9 mouse cellular contexts compared by ENCODE assay signal in genomic region chr14:103899111-103899814, GRCm38 (mm10). TPM values are rescaled to one million over a fixed set of nuclear protein-coding genes. Genes with fewer than 3 reads are reported as not detected.
DNase-seq lines count a peak whose midpoint lies in the region; ATAC-seq lines count a peak whose summit lies in the region.
"Had no signal": no experiment of that assay in that cellular context is flagged by ENCODE, and none has a peak within 500 bp of the region (broad histone marks: within the 10 kb centered on the region; RNA-seq: fewer than 3 reads in every experiment).

No protein-coding gene starts in this region.

- peak; percentile 81 for ATAC-seq in intestine, embryonic 14.5 days (replicated peaks; ENCODE audit: low FRiP score, low TSS enrichment, low read depth)
- peak; percentile 97 for ATAC-seq in midbrain, embryonic 11.5 days (ENCODE audit: low FRiP score)
- ATAC-seq in activated CD4-positive, CD25-positive, alpha-beta regulatory T cell, adult 4 months = no peak
- ATAC-seq in inflammation-experienced regulatory T-cells, adult 6 months = no peak
- ATAC-seq: Patski had no signal

- 3% methylated on average over 22 of the region's 22 CpGs for WGBS in intestine, embryonic 14.5 days
- 6% methylated on average over 22 of the region's 22 CpGs for WGBS in midbrain, embryonic 11.5 days

- H3K4me1 ChIP-seq in intestine, embryonic 14.5 days (replicated peaks; ENCODE audit: control insufficient read depth, insufficient read depth, low read length) = peaks cover 10% of the 10 kb centered on the region; the same call in 1 of the 2 replicates
- peaks cover 8% of the 10 kb centered on the region for H3K4me1 ChIP-seq in midbrain, embryonic 11.5 days (ENCODE audit: control insufficient read depth, insufficient read depth, low read length)

- no peaks in the 10 kb centered on the region for H3K36me3 ChIP-seq in intestine, embryonic 14.5 days (ENCODE audit: control insufficient read depth, insufficient read depth, low read length)
- no peaks in the 10 kb centered on the region for H3K36me3 ChIP-seq in midbrain, embryonic 11.5 days (ENCODE audit: control insufficient read depth, insufficient read depth, low read length)

- peak overlapping the region; percentile 44 for H3K27ac ChIP-seq in intestine, embryonic 14.5 days (ENCODE audit: low read depth)
- H3K27ac ChIP-seq in midbrain, embryonic 11.5 days (ENCODE audit: low read depth, low read length) = peak overlapping the region; percentile 81

- intact Hi-C loops in left cerebral cortex, postnatal 4 days (cut with DNase I) = no loop called here

- H3K4me2 ChIP-seq in intestine, embryonic 14.5 days (ENCODE audit: low read length) = peak overlapping the region; percentile 54
- peak overlapping the region; percentile 29 for H3K4me2 ChIP-seq in midbrain, embryonic 11.5 days

- H3K4me3 ChIP-seq in intestine, embryonic 14.5 days (ENCODE audit: low read depth, low read length) = peak overlapping the region; percentile 3
- peak overlapping the region; percentile 2; the same call in 1 of the 2 replicates for H3K4me3 ChIP-seq in midbrain, embryonic 11.5 days (ENCODE audit: low read depth, low read length)

- peak overlapping the region; percentile 23; the same call in 1 of the 2 replicates for H3K9ac ChIP-seq in intestine, embryonic 14.5 days (ENCODE audit: low read length)
- peak overlapping the region; percentile 48 for H3K9ac ChIP-seq in midbrain, embryonic 11.5 days (ENCODE audit: low read length)

- H3K27me3 ChIP-seq in intestine, embryonic 14.5 days (replicated peaks; ENCODE audit: control insufficient read depth, insufficient read depth, low read length) = no peaks in the 10 kb centered on the region
- H3K27me3 ChIP-seq in midbrain, embryonic 11.5 days (ENCODE audit: control insufficient read depth, insufficient read depth, low read length) = no peaks in the 10 kb centered on the region
- H3K27me3 ChIP-seq: Patski had no signal

- no peaks in the 10 kb centered on the region for H3K9me3 ChIP-seq in intestine, embryonic 14.5 days (ENCODE audit: control insufficient read depth, low read length)
- no peaks in the 10 kb centered on the region for H3K9me3 ChIP-seq in midbrain, embryonic 11.5 days (ENCODE audit: control insufficient read depth, low read length)

- peak; percentile 34 to 54 for DNase-seq in right cerebral cortex, postnatal 10 days (ENCODE audit: low spot score in 2 of 2)
- no peak for DNase-seq in right cerebral cortex, adult 18-20 months
- DNase-seq in forelimb bud, embryonic 11.5 days (ENCODE audit: low read depth, low spot score) = peak; percentile 51
- peak; percentile 74 for DNase-seq in intestine, embryonic 14.5 days (ENCODE audit: low spot score)
- DNase-seq in left cerebral cortex, postnatal 4 days = peak; percentile 27
- DNase-seq in midbrain, embryonic 11.5 days (ENCODE audit: low spot score, missing footprints) = peak; percentile 98

RNA-seq across cellular contexts. Expression of gene Ednrb, which starts 55.1 kb away (rescaled TPM):
- 185 and 214 TPM in 2 replicates for polyA plus RNA-seq in intestine, embryonic 14.5 days (2014; fragmentation: Nextera tagmentation; extraction: Ambion mirVana)
- 10 to 100 TPM; 80.9 to 85.0 TPM for total RNA-seq in left cerebral cortex, postnatal 4 days (2021)
- 103 and 126 TPM in 2 replicates for polyA plus RNA-seq in midbrain, embryonic 11.5 days (2014; fragmentation: Nextera tagmentation; extraction: Ambion mirVana)
- not detected for polyA plus RNA-seq in activated CD4-positive, CD25-positive, alpha-beta regulatory T cell, adult 4 months (2017; shearing (Covaris generic))
- not detected for polyA plus RNA-seq in inflammation-experienced regulatory T-cells, adult 6 months (2017; shearing (Covaris generic))

Comparison
In these comparisons a context has a peak if more than half of its experiments do, and no peak if none do; other contexts are left out.
1. ATAC-seq: peak in intestine, embryonic 14.5 days (single experiment) and midbrain, embryonic 11.5 days (single experiment); none in activated CD4-positive, CD25-positive, alpha-beta regulatory T cell, adult 4 months (single experiment) and inflammation-experienced regulatory T-cells, adult 6 months (single experiment).
2. RNA of gene Ednrb, which starts 55.1 kb away (polyA plus RNA-seq): 185 to 214 TPM in intestine, embryonic 14.5 days and 103 to 126 TPM in midbrain, embryonic 11.5 days; not detected in activated CD4-positive, CD25-positive, alpha-beta regulatory T cell, adult 4 months and not detected in inflammation-experienced regulatory T-cells, adult 6 months; every median in the first group is over 10 times any median in the second.